Mouse (Mus musculus) Patski (cell line): ENCODE results near the gene Dscam. TPM values are rescaled to one million over a fixed set of nuclear protein-coding genes. Genes with fewer than 3 reads are reported as not detected.

Source experiments
- ATAC-seq: fragments of 100-300 bp; one replicate; pipeline ENCODE4 v1.8.0; 2021
- CTCF ChIA-PET: fragments of 350-600 bp; sonication (Branson Sonifier 250); formaldehyde crosslinking; loops from one replicate; lab custom pipeline; 2022; ENCODE audit warnings: inconsistent platforms; lab: Charles Lee
- POLR2A ChIA-PET: fragments of 350-600 bp; sonication (Branson Sonifier 250); formaldehyde crosslinking; loops from one replicate; lab custom pipeline; 2022; ENCODE audit warnings: antibody characterized with exemption, inconsistent platforms; lab: Charles Lee
- DNase-seq: peaks from one replicate; pipeline ENCODE4 v3.0.0-alpha.2; 2011; ENCODE audit warnings: low read depth, low spot score
- H3K27me3 ChIP-seq: fragments of 371-371 bp; one replicate; pipeline ENCODE4 v1.5.1; 2021
- CTCF ChIP-seq: fragments of 100-300 bp; IDR thresholded peaks from one replicate; pipeline ENCODE4 v1.5.1; 2021
- in situ Hi-C: fragments of 300-500 bp; cut with MboI; formaldehyde crosslinking; loops from 3 replicates; pipeline ENCODE4 v1.11.1; 2018; ENCODE audit warnings: low pct_unique_long_range_greater_than_20kb, mixed read lengths
- polyA plus RNA-seq: library from polyadenylated mRNA; unstranded; gene quantifications from one replicate; pipeline ENCODE4 v1.2.3, GENCODE M21; 2021

The Dscam gene
- polyA plus RNA-seq, 1 experiment from 2014 or later: 0.03 TPM

DNA sequence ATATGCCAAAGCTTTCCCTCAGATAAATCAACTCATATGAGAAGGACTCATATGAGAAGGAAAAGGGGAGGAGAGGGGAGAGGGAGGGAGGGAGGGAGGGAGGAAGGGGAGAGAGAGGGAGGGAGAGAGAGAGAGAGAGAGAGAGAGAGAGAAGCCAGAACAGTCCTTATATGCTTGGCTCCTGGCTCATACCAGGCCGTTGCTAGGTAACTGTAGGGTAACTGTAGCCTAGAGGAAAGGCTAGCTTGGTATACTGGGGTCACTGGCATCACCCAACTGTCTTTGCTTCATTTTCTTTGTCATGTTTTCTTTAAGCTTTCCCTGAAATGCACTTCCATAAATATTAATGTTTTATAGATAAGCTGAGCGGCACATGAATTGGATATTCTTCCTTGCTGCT, 617.9 kb downstream of the Dscam start:
- ATAC-seq: no peak
- peaks cover 34% of the 10 kb centered on the region for H3K27me3 ChIP-seq
- TF ChIP-seq CTCF: no peak
- ChIA-PET CTCF (no interaction called here), POLR2A (no interaction called here)
- no peak for DNase-seq
- in situ Hi-C loops: no loop called here

DNA sequence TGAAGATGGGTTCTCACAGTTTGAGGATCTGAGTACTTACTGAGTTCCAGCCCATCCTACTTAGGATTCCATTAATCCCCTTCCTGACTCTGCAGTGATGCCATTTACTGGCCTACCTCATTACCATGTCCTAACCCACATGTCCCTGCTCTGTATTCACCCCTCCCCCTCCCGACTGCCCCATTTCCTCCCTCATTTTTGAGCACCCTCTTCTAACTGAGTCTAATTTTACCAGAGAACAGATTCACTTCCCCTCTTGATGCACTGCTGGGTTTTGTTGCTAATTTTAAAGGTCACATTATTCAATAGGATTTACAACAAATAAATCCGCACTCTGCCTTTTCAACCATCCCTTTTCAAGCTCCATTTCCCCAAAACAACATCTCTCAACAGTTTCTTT, 629.5 kb downstream of the Dscam start:
- H3K27me3 ChIP-seq: peaks cover 48% of the 10 kb centered on the region
- no peak for DNase-seq
- POLR2A ChIA-PET: no interaction called here
- TF ChIP-seq CTCF: no peak
- CTCF ChIA-PET: no interaction called here
- ATAC-seq: no peak
- in situ Hi-C loops: no loop called here

Other genes starting within 250 kb of the Dscam start
- gene Bace2, start 186.0 kb upstream of the Dscam start, polyA plus RNA-seq: 24.6 TPM